Mouse (Mus musculus): ENCODE measurements at regions not wholly inside any gene's neighbourhood (a gene's known extent, or its start where the extent isn't known, plus 50 kb on each side); places are given as distances from the start of the nearest gene placed in this dataset.

DNA sequence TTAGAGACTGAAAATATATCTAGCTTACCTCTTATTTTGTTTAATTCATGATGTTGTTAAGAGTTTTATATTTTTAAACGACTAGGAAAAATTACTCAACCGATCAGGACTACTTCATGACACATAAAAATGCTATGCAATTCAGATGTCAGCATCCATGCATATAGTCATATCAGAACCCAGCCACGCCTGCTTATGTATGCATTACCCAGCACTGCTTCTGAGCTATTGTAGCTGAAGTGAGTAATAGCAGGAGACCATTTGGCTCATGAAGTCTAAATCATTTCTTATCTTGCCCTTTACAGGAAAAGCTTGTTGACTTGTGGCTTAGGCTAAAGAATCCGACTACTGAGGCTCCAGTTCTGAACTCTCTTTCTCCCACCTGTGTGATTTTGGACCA lies 395.1 kb upstream of the Klf4 start:
- WGBS, result 84% methylated on average over 4 of the region's 4 CpGs
- Histone ChIP-seq H3K4me1 (ENCODE audit: control insufficient read depth, insufficient read depth, low read length) (no peaks in the 10 kb centered on the region), H3K9me3 (ENCODE audit: control insufficient read depth, low read length) (no peaks in the 10 kb centered on the region), H3K9ac (ENCODE audit: low read length) (no peak overlapping the region), H3K27ac (ENCODE audit: low read depth, low read length) (no peak overlapping the region), H3K27me3 (ENCODE audit: control insufficient read depth, insufficient read depth, low read length) (no peaks in the 10 kb centered on the region), H3K4me2 (ENCODE audit: low read depth) (no peak overlapping the region), H3K4me3 (ENCODE audit: low read depth, low read length) (no peak overlapping the region), H3K36me3 (ENCODE audit: control insufficient read depth, insufficient read depth, low read length) (no peaks in the 10 kb centered on the region)
- no peak for ATAC-seq (ENCODE audit: insufficient read depth, low FRiP score, low TSS enrichment)
- DNase-seq (ENCODE audit: low spot score), result no peak

DNA sequence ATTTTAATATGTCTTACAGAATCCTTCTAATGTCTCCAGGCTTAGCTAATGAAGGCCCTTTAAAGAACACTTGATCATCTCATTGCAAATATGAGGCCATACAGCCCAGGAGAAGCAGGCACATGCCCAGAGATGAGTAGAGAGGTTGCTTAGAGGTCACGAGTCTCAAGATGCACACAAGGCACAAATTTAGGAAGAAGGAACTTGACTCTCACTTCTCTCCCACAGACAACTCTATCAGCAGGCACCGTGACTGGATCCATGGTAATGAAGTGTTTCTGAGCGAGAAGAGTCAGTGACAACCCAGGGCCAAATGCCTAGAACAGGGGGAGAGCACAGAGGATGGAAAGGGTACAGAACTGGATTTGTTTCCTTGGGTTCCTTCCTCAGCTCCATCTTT lies 392.7 kb upstream of the Klf4 start:
- no peak for ATAC-seq (ENCODE audit: insufficient read depth, low FRiP score, low TSS enrichment)
- Histone ChIP-seq H3K27me3 (ENCODE audit: control insufficient read depth, insufficient read depth, low read length) (no peaks in the 10 kb centered on the region), H3K4me1 (ENCODE audit: control insufficient read depth, insufficient read depth, low read length) (no peaks in the 10 kb centered on the region), H3K9ac (ENCODE audit: low read length) (no peak overlapping the region), H3K9me3 (ENCODE audit: control insufficient read depth, low read length) (no peaks in the 10 kb centered on the region), H3K36me3 (ENCODE audit: control insufficient read depth, insufficient read depth, low read length) (no peaks in the 10 kb centered on the region), H3K27ac (ENCODE audit: low read depth, low read length) (no peak overlapping the region), H3K4me2 (ENCODE audit: low read depth) (no peak overlapping the region), H3K4me3 (ENCODE audit: low read depth, low read length) (no peak overlapping the region)
- DNase-seq (ENCODE audit: low spot score), result no peak
- 86% methylated on average over 3 of the region's 3 CpGs for WGBS

DNA sequence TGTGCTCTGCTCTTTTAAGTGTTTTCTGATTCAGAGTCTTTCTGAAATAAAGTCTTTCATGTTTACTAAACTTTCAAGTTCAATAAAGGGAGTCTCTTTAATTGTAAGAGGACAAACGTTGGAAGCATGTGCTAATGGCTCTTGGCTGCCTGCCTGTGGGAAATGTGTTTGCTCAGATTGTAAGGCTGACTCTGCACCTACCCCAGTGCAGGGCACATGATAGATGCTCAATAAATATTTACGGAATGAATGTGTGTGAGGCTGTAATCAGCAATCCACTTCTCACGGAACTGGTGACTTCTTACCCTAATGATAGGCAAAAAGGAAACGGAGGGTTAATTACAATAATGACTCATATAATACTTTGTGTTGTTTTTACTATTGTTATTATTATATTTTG lies 389.0 kb upstream of the Klf4 start:
- WGBS, result 80% methylated on average over 4 of the region's 4 CpGs

DNA sequence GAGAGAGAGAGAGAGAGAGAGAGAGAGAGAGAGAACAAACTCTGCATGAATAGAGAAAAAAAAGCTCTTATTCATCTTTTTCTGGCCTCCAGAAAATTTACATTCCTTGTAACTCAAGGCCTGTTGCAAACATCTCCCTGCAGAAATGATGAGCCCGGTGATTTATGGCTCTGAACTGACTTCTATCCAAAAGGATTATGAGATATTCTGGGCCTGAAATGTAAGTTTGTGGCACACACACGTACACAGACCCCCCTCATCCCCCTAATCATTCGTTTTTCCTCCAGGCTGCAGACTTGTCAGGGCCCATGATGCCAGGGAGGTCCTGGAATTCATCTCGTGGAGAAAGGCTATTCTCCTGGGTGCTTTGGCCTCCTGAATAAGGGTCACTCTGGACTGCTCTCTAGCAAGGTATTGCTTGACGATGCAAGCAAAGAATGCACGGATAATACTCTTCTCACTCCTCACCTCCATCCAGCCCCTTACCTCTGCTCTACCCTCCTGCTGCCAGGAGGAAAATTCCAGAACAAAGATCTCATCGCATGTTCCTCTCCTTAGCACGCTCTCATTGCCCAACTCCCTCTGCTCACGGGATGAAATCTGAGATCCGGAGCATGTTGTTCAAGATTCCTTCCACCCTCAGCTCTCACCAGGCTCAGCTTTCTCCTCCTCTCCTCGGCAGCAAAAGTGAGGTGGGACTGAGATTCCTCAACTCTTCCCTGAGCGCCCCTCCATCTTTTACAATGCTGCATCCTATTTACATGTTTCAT lies 362.0 kb upstream of the Klf4 start:
- Histone ChIP-seq H3K9me3 (ENCODE audit: control insufficient read depth, low read length) (no peaks in the 10 kb centered on the region), H3K36me3 (ENCODE audit: control insufficient read depth, insufficient read depth, low read length) (no peaks in the 10 kb centered on the region), H3K4me2 (ENCODE audit: low read depth) (no peak overlapping the region), H3K27me3 (ENCODE audit: control insufficient read depth, insufficient read depth, low read length) (no peaks in the 10 kb centered on the region), H3K9ac (ENCODE audit: low read length) (no peak overlapping the region), H3K27ac (ENCODE audit: low read depth, low read length) (no peak overlapping the region), H3K4me1 (ENCODE audit: control insufficient read depth, insufficient read depth, low read length) (no peaks in the 10 kb centered on the region), H3K4me3 (ENCODE audit: low read depth, low read length) (no peak overlapping the region)
- 70% methylated on average over 12 of the region's 12 CpGs for WGBS
- ATAC-seq (ENCODE audit: insufficient read depth, low FRiP score, low TSS enrichment) (no peak), DNase-seq (ENCODE audit: low spot score) (no peak)

More for the DNA sequence above, 389.0 kb upstream of the Klf4 start:
- H3K4me2 ChIP-seq (ENCODE audit: low read depth), result no peak overlapping the region
- H3K4me3 ChIP-seq (ENCODE audit: low read depth, low read length), result no peak overlapping the region
- H3K9ac ChIP-seq (ENCODE audit: low read length), result no peak overlapping the region
- H3K4me1 ChIP-seq (ENCODE audit: control insufficient read depth, insufficient read depth, low read length), result no peaks in the 10 kb centered on the region
- ATAC-seq (ENCODE audit: insufficient read depth, low FRiP score, low TSS enrichment), result no peak
- H3K27ac ChIP-seq (ENCODE audit: low read depth, low read length), result no peak overlapping the region
- H3K9me3 ChIP-seq (ENCODE audit: control insufficient read depth, low read length), result no peaks in the 10 kb centered on the region
- H3K36me3 ChIP-seq (ENCODE audit: control insufficient read depth, insufficient read depth, low read length), result no peaks in the 10 kb centered on the region
- H3K27me3 ChIP-seq (ENCODE audit: control insufficient read depth, insufficient read depth, low read length), result no peaks in the 10 kb centered on the region
- no peak for DNase-seq (ENCODE audit: low spot score)

DNA sequence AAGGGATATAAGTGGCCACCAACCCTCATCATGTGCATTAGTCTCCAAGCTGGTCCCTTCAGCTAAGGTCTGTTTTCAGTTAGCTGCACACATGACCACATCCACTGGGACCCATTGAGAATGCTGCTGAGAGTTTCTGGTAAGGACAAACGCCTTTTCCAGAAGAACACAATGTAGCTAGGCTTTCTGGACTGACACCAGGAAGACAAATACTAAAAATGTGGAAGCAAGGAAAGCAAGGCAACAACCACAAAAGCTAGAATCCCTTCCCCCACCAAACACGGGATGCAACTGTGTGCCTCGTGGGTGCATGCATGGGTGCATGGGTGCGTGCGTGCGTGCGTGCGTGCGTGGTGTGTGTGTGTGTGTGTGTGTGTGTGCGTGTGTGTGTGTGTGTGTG lies 359.4 kb upstream of the Klf4 start:
- Histone ChIP-seq H3K36me3 (ENCODE audit: control insufficient read depth, insufficient read depth, low read length) (no peaks in the 10 kb centered on the region), H3K4me2 (ENCODE audit: low read depth) (no peak overlapping the region), H3K4me3 (ENCODE audit: low read depth, low read length) (no peak overlapping the region), H3K9me3 (ENCODE audit: control insufficient read depth, low read length) (no peaks in the 10 kb centered on the region), H3K27ac (ENCODE audit: low read depth, low read length) (no peak overlapping the region), H3K4me1 (ENCODE audit: control insufficient read depth, insufficient read depth, low read length) (no peaks in the 10 kb centered on the region), H3K27me3 (ENCODE audit: control insufficient read depth, insufficient read depth, low read length) (no peaks in the 10 kb centered on the region), H3K9ac (ENCODE audit: low read length) (no peak overlapping the region)
- no peak for ATAC-seq (ENCODE audit: insufficient read depth, low FRiP score, low TSS enrichment)
- no peak for DNase-seq (ENCODE audit: low spot score)
- whole genome bisulfite sequencing, result 92% methylated on average over 9 of the region's 10 CpGs

DNA sequence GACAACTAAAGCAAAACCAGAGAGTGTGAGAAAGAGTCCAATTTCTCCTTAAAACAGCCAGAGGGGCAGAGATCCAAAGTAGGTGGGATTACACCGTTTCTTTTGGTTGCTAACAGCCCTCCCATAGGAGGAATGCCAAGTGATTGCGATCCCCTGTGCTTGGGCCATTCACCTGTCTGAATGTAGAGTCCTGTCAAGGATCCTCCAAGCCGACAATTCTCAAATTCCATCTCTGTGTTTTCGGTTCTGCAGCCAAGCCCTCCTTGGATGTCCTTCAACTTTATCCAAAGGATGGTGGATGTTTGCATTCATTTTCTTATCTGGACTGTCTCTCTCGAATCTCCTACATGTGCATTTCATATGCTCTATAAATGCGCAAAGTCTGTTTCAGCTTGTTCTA lies 355.3 kb upstream of the Klf4 start:
- Histone ChIP-seq H3K4me1 (ENCODE audit: control insufficient read depth, insufficient read depth, low read length) (no peaks in the 10 kb centered on the region), H3K36me3 (ENCODE audit: control insufficient read depth, insufficient read depth, low read length) (no peaks in the 10 kb centered on the region), H3K9me3 (ENCODE audit: control insufficient read depth, low read length) (no peaks in the 10 kb centered on the region), H3K9ac (ENCODE audit: low read length) (no peak overlapping the region), H3K27me3 (ENCODE audit: control insufficient read depth, insufficient read depth, low read length) (no peaks in the 10 kb centered on the region), H3K27ac (ENCODE audit: low read depth, low read length) (no peak overlapping the region), H3K4me2 (ENCODE audit: low read depth) (no peak overlapping the region), H3K4me3 (ENCODE audit: low read depth, low read length) (no peak overlapping the region)
- ATAC-seq (ENCODE audit: insufficient read depth, low FRiP score, low TSS enrichment), result no peak
- WGBS, result 89% methylated on average over 6 of the region's 6 CpGs
- no peak for DNase-seq (ENCODE audit: low spot score)

DNA sequence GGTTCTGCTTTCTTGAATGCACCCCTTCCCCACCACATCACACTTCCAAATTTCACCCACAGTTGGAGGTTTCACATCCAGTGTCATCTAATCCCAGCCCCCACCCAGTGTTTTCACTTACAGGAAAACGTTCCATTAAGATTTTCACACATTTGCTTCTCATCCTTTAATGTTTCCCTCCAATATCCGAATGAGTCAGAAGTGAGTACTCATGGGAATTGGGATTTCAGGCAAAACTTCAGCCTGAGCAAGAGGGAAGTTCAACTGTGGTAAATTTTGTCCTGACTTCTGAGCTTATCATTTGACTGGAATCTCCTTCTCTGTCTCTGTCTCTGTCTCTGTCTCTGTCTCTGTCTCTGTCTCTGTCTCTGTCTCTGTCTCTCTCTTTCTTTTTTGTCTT lies 350.3 kb upstream of the Klf4 start:
- DNase-seq (ENCODE audit: low spot score) (no peak), ATAC-seq (ENCODE audit: insufficient read depth, low FRiP score, low TSS enrichment) (no peak)
- Histone ChIP-seq H3K4me3 (ENCODE audit: low read depth, low read length) (no peak overlapping the region), H3K27me3 (ENCODE audit: control insufficient read depth, insufficient read depth, low read length) (no peaks in the 10 kb centered on the region), H3K4me1 (ENCODE audit: control insufficient read depth, insufficient read depth, low read length) (no peaks in the 10 kb centered on the region), H3K4me2 (ENCODE audit: low read depth) (no peak overlapping the region), H3K9ac (ENCODE audit: low read length) (no peak overlapping the region), H3K9me3 (ENCODE audit: control insufficient read depth, low read length) (no peaks in the 10 kb centered on the region), H3K36me3 (ENCODE audit: control insufficient read depth, insufficient read depth, low read length) (no peaks in the 10 kb centered on the region), H3K27ac (ENCODE audit: low read depth, low read length) (no peak overlapping the region)
- WGBS, result 61% methylated on average over 2 of the region's 2 CpGs

DNA sequence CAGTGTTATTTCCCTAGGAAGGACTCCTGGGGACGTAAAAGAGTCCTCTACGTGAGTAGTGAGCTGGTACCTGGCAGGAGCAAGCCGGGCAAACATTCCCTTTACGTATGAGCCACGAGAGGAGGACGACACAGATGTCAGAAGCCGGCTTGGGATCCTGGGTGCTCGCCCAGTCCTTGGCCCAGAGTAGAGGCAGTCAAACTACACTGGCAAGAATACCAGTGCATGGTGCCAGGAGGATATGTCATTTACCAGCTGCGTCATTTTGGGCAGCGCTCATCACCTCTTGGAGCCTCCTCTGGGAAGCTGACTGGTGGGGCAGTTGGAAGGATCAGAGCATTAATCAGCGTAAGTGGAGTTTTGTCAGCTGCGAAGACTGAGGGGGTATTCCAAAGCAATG lies 343.0 kb upstream of the Klf4 start:
- H3K27ac ChIP-seq (ENCODE audit: low read depth, low read length), result no peak overlapping the region
- H3K4me2 ChIP-seq (ENCODE audit: low read depth), result no peak overlapping the region
- no peak for ATAC-seq (ENCODE audit: insufficient read depth, low FRiP score, low TSS enrichment)
- H3K4me1 ChIP-seq (ENCODE audit: control insufficient read depth, insufficient read depth, low read length), result no peaks in the 10 kb centered on the region
- WGBS, result 90% methylated on average over 12 of the region's 12 CpGs
- no peak for DNase-seq (ENCODE audit: low spot score)
- no peak overlapping the region for H3K9ac ChIP-seq (ENCODE audit: low read length)
- H3K4me3 ChIP-seq (ENCODE audit: low read depth, low read length), result no peak overlapping the region
- H3K9me3 ChIP-seq (ENCODE audit: control insufficient read depth, low read length), result no peaks in the 10 kb centered on the region
- H3K36me3 ChIP-seq (ENCODE audit: control insufficient read depth, insufficient read depth, low read length), result no peaks in the 10 kb centered on the region
- no peaks in the 10 kb centered on the region for H3K27me3 ChIP-seq (ENCODE audit: control insufficient read depth, insufficient read depth, low read length)

DNA sequence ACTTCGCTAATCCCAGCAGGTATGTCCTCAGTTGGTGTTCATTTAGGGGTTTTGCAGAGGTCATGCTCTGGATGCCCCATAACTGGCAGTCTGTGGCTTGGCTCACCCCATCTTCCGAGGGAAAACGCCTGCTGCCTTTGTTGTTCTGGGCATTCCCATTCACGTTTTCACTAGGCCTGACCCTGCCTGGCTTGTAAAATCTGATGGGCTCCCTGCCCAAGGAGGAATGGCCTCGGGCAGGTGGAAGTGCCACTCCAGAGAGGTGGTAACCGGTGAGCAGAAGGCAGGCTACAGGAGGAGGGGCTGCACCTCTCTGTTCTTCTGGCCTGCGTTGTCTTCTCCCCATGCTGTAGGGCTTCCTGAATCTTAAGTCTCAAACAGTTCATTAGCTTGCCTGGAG lies 342.6 kb upstream of the Klf4 start:
- no peak overlapping the region for H3K4me3 ChIP-seq (ENCODE audit: low read depth, low read length)
- no peaks in the 10 kb centered on the region for H3K9me3 ChIP-seq (ENCODE audit: control insufficient read depth, low read length)
- ATAC-seq (ENCODE audit: insufficient read depth, low FRiP score, low TSS enrichment) (no peak), DNase-seq (ENCODE audit: low spot score) (no peak)
- H3K9ac ChIP-seq (ENCODE audit: low read length), result no peak overlapping the region
- no peaks in the 10 kb centered on the region for H3K4me1 ChIP-seq (ENCODE audit: control insufficient read depth, insufficient read depth, low read length)
- no peaks in the 10 kb centered on the region for H3K27me3 ChIP-seq (ENCODE audit: control insufficient read depth, insufficient read depth, low read length)
- no peak overlapping the region for H3K27ac ChIP-seq (ENCODE audit: low read depth, low read length)
- no peak overlapping the region for H3K4me2 ChIP-seq (ENCODE audit: low read depth)
- H3K36me3 ChIP-seq (ENCODE audit: control insufficient read depth, insufficient read depth, low read length), result no peaks in the 10 kb centered on the region
- 76% methylated on average over 7 of the region's 7 CpGs for WGBS

All from neural tube, embryonic 11.5 days (tissue).